Mouse (Mus musculus) embryonic fibroblast, embryonic 13.5 days (primary cell): ENCODE measurements around the gene 8030474K03Rik. TPM values are rescaled to one million over a fixed set of nuclear protein-coding genes. Genes with fewer than 3 reads are reported as not detected.
"Not testable (repeated sequence)": the region's sequence is repeated elsewhere in the genome, so short reads cannot be mapped to it uniquely, and the experiment has no call there.

Source experiments
- H3K27ac ChIP-seq: 2 replicates; pipeline ENCODE4 v1.5.1; 2012; ENCODE audit warnings: low read length, control low read depth, inconsistent platforms; ENCODE audit not compliant: insufficient read depth
- H3K4me1 ChIP-seq: 2 replicates; pipeline ENCODE4 v1.6.1; 2011; ENCODE audit warnings: low read length; ENCODE audit not compliant: control insufficient read depth, insufficient read depth
- H3K4me3 ChIP-seq: 2 replicates; pipeline ENCODE4 v1.5.1; 2011; ENCODE audit warnings: mild to moderate bottlenecking, control low read depth, low read length; ENCODE audit not compliant: insufficient read depth
- CTCF ChIP-seq: IDR thresholded peaks from 2 replicates; pipeline ENCODE4 v1.5.1; 2011; ENCODE audit warnings: mild to moderate bottlenecking, control low read depth, low read length, moderate library complexity, borderline replicate concordance; ENCODE audit not compliant: insufficient read depth
- POLR2A ChIP-seq: IDR thresholded peaks from 2 replicates; pipeline ENCODE4 v1.6.1; 2011; ENCODE audit warnings: low read depth, mild to moderate bottlenecking, control low read depth, low read length, moderate library complexity
- polyA plus RNA-seq: library from polyadenylated mRNA; stranded (reverse); fragments of >200 nt; gene quantifications from 2 replicates; pipeline ENCODE4 v1.2.4, GENCODE M21; 2011; ENCODE audit warnings: low read depth; ENCODE audit not compliant: missing spikeins, insufficient read length

Gene 8030474K03Rik
- polyA plus RNA-seq, 1 experiment = not detected

DNA sequence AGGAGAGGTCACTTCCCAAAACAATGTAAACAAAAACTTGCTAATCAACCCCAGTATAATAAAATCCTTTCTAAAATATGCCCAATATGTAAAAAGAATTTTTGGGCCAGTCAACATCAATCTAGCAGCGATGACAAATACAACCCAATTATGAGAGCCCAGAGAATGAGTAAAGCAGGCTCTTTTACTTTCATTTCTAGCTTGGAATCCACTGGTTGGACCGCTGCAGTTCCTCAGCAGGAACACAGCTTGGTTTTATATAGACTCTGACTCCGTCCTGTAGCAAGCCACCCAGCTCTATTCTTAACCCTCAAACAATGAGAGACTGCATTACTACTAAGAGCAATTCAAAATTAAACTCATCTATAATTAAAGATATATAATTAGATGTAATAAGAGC is 17.3 kb downstream of the 8030474K03Rik start:
- Histone ChIP-seq H3K27ac (no peak overlapping the region), H3K4me3 (no peak overlapping the region), H3K4me1 (no peaks in the 10 kb centered on the region)
- TF ChIP-seq POLR2A = no peak
- no peak for TF ChIP-seq CTCF

DNA sequence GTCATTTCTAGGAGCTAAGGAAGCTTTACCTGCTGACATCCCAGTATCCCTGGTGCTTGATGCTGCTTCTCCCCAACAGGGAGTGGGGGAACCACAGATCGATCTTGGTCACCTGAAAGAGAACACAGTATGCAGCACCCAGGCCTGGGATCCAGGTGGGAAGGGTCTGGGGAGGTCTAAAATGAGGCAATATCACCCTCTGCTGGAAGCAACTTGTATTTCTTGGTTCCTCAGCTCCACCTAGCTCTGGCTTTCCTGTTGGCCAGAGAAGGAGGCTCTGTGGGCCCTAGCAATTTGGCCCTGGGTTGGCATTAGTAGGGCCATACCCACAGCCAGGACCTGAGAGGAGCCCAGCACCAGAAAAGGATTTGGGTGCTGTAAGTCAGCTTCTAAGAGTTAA is 24.7 kb downstream of the 8030474K03Rik start:
- Histone ChIP-seq H3K4me1 (no peaks in the 10 kb centered on the region), H3K4me3 (no peak overlapping the region), H3K27ac (no peak overlapping the region)
- TF ChIP-seq POLR2A = no peak
- TF ChIP-seq CTCF = no peak

DNA sequence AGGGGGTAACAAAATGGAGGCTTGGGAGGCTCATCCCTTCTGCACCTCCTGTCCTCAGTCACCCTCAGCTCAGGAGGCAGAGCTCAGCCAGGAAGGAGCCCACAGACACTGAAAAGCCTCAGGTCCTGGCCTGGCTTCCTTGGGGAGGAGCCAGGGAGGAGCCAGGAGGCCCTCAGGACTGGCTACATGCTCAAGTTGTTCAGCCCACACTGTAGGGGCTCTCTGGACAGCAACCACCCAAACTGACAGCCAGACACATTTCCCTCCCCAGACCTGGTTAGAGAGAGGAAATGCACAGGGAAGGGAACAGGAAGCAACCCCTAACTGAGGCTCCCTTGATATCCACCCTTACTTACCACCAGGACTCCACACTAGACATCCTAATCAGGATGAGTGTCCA is 25.5 kb downstream of the 8030474K03Rik start:
- H3K4me3 ChIP-seq, H3K4me1 ChIP-seq, H3K27ac ChIP-seq: not testable (repeated sequence)

DNA sequence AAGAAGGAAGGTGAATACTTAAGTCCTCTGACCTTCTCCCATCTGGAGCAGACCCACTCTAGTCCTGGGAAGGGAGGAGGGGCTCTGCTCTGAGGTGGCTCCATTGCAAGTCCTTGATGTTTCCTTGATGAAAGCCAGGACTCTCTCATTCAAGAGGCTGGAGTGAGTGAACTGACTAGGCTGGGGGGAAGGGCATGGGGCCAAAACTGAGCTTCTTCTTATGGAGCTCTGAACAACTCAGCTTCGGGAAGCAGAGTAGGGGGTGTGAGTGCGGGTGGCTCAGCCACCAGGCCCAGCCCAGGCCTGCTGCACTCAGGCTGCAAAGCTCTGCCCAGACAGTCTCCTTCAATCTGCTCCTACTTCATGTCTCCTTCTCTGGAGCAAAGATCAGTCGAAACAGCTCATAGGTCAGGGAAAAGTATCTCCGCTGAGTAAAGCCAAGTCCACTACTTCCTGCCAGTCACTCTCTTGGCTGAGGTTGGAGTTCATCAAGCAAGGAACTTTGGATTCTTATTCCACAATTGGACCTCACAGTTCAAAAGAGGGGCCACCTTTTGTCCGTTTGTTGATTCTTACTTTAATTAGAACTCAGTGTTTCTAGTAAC is 52.8 kb downstream of the 8030474K03Rik start:
- no peak overlapping the region for H3K4me3 ChIP-seq
- no peak overlapping the region for H3K27ac ChIP-seq
- H3K4me1 ChIP-seq = peaks cover 3% of the 10 kb centered on the region; the same call in 1 of the 2 replicates
- TF ChIP-seq CTCF = no peak
- no peak for TF ChIP-seq POLR2A

Other genes starting within 250 kb of the 8030474K03Rik start
- 180 and 247 TPM in 2 replicates for gene Ogt, start 154.6 kb upstream of the 8030474K03Rik start, polyA plus RNA-seq
- gene Cxcr3, start 60.4 kb upstream of the 8030474K03Rik start, polyA plus RNA-seq = not detected in 2 replicates
- 0.70 TPM in 1 of 2 replicates, not detected in the other for gene Gm4779, start 233 bp upstream of the 8030474K03Rik start, polyA plus RNA-seq
- gene Nhsl2, start 54.7 kb downstream of the 8030474K03Rik start, polyA plus RNA-seq = 6.2 and 15.6 TPM in 2 replicates